Mouse (Mus musculus) MEL (cell line): ENCODE results near the gene Impdh2.

ENCODE experiments used
- CHD1 ChIP-seq: IDR thresholded peaks from 2 replicates; pipeline ENCODE4 v1.6.1; 2012; ENCODE audit warnings: low read depth, mild to moderate bottlenecking, inconsistent platforms, low read length, improper control_type of control experiment
- CTCF ChIP-seq, 3 experiments: IDR thresholded peaks in 2 of 3; conservative IDR thresholded peaks in 1 of 3; 2 replicates each; pipeline ENCODE4 v1.5.1; 2011 to 2012; ENCODE audit warnings: low read length in 3 of 3, low read depth in 2 of 3, mild to moderate bottlenecking in 2 of 3, improper control_type of control experiment in 1 of 3, inconsistent platforms in 1 of 3, mixed read lengths in 1 of 3, moderate library complexity in 1 of 3; ENCODE audit not compliant: control insufficient read depth in 1 of 3, insufficient read depth in 1 of 3, poor library complexity in 1 of 3, severe bottlenecking in 1 of 3
- ELF1 ChIP-seq: IDR thresholded peaks from 2 replicates; pipeline ENCODE4 v1.6.1; 2014; ENCODE audit warnings: low read depth, mild to moderate bottlenecking, inconsistent platforms, low read length, improper control_type of control experiment, moderate library complexity
- EP300 ChIP-seq, 2 experiments: IDR thresholded peaks; 2 replicates each; pipeline ENCODE4 v1.6.1; 2011; ENCODE audit warnings: improper control_type of control experiment in 2 of 2, low read length in 2 of 2, low read depth in 1 of 2, mild to moderate bottlenecking in 1 of 2
- GABPA ChIP-seq: IDR thresholded peaks from 2 replicates; pipeline ENCODE4 v1.6.1; 2012; ENCODE audit warnings: low read depth, mild to moderate bottlenecking, inconsistent platforms, low read length, improper control_type of control experiment, moderate library complexity
- GATA1 ChIP-seq: IDR thresholded peaks from 2 replicates; pipeline ENCODE4 v1.6.1; 2011; ENCODE audit warnings: low read depth, low read length, improper control_type of control experiment
- MAFK ChIP-seq: IDR thresholded peaks from 2 replicates; pipeline ENCODE4 v1.6.1; 2011; ENCODE audit warnings: low read depth, mild to moderate bottlenecking, low read length, improper control_type of control experiment, borderline replicate concordance
- MYC ChIP-seq: IDR thresholded peaks from 2 replicates; pipeline ENCODE4 v1.6.1; 2011; ENCODE audit warnings: low read depth, mild to moderate bottlenecking, low read length, improper control_type of control experiment, moderate library complexity
- POLR2A ChIP-seq, 2 experiments: IDR thresholded peaks; 2 replicates each; pipeline ENCODE4 v1.6.1; 2011 to 2012; ENCODE audit warnings: low read length in 2 of 2, mild to moderate bottlenecking in 2 of 2, control low read depth in 1 of 2, improper control_type of control experiment in 1 of 2, low read depth in 1 of 2, moderate library complexity in 1 of 2; ENCODE audit not compliant: control insufficient read depth in 1 of 2, insufficient read depth in 1 of 2, poor library complexity in 1 of 2
- POLR2AphosphoS2 ChIP-seq: IDR thresholded peaks from 2 replicates; pipeline ENCODE4 v1.6.1; 2011; ENCODE audit warnings: low read length, improper control_type of control experiment
- SIN3A ChIP-seq: IDR thresholded peaks from 2 replicates; pipeline ENCODE4 v1.6.1; 2012; ENCODE audit warnings: low read length, improper control_type of control experiment, inconsistent platforms
- UBTF ChIP-seq: IDR thresholded peaks from 2 replicates; pipeline ENCODE4 v1.6.1; 2012; ENCODE audit warnings: low read depth, mild to moderate bottlenecking, inconsistent platforms, low read length, improper control_type of control experiment, moderate library complexity, borderline replicate concordance; ENCODE audit not compliant: insufficient read depth
- USF1 ChIP-seq: IDR thresholded peaks from 2 replicates; pipeline ENCODE4 v1.6.1; 2014; ENCODE audit warnings: low read depth, mild to moderate bottlenecking, inconsistent platforms, low read length, improper control_type of control experiment, moderate library complexity
- ZNF384 ChIP-seq: IDR thresholded peaks from 2 replicates; pipeline ENCODE4 v1.6.1; 2012; ENCODE audit warnings: low read depth, mild to moderate bottlenecking, inconsistent platforms, low read length, improper control_type of control experiment

GRCm38 (mm10) chr9:108531496-108531895 lies 28.6 kb upstream of the Impdh2 start:
- TF ChIP-seq CHD1, result no peak
- TF ChIP-seq GABPA, result no peak
- no peak for TF ChIP-seq CTCF (IDR thresholded peaks at IDR 0.05 in 2 of 3, conservative IDR thresholded peaks at IDR 0.05 in 1 of 3; ENCODE audit: control insufficient read depth in 1 of 3, insufficient read depth in 1 of 3, low read depth in 2 of 3, low read length in 3 of 3, poor library complexity in 1 of 3, severe bottlenecking in 1 of 3)
- no peak for TF ChIP-seq USF1
- no peak for TF ChIP-seq GATA1
- TF ChIP-seq MYC, result no peak
- TF ChIP-seq POLR2AphosphoS2, result no peak
- no peak for TF ChIP-seq ZNF384
- no peak for TF ChIP-seq ELF1
- no peak for TF ChIP-seq EP300 (IDR thresholded peaks at IDR 0.05; ENCODE audit: low read depth in 1 of 2, low read length in 2 of 2)
- no peak for TF ChIP-seq POLR2A (IDR thresholded peaks at IDR 0.05; ENCODE audit: control insufficient read depth in 1 of 2, insufficient read depth in 1 of 2, low read depth in 1 of 2, low read length in 2 of 2, poor library complexity in 1 of 2)
- no peak for TF ChIP-seq MAFK
- TF ChIP-seq SIN3A, result no peak
- TF ChIP-seq UBTF, result no peak
